Mouse (Mus musculus): ENCODE data around the gene Nudt2.
"Not testable (repeated sequence)": the region's sequence is repeated elsewhere in the genome, so short reads cannot be mapped to it uniquely, and the experiment has no call there.

Gene Nudt2

GRCm38 (mm10) chr4:41464345-41465286 lies at the start of gene Nudt2, which contains the start of gene Kif24:
Gene Nudt2 (plus strand): TSS chr4:41465151.
Gene Kif24 (minus strand): TSS chr4:41464887.
- peak; percentile 100 for DNase-seq

GRCm38 (mm10) chr4:41416966-41417365 lies 48.0 kb upstream of the Nudt2 start:
- no peak for DNase-seq

- no peak for DNase-seq
These were observed 26.0 kb upstream of the Nudt2 start for GRCm38 (mm10) chr4:41438931-41439330.

- no peak for DNase-seq
These were observed 22.1 kb upstream of the Nudt2 start for GRCm38 (mm10) chr4:41442790-41443302.

GRCm38 (mm10) chr4:41447595-41447994 lies 17.4 kb upstream of the Nudt2 start:
- DNase-seq, result no peak

GRCm38 (mm10) chr4:41460690-41461089 lies 4.3 kb upstream of the Nudt2 start:
- DNase-seq, result no peak

GRCm38 (mm10) chr4:41463051-41463738 lies 1.8 kb upstream of the Nudt2 start:
- DNase-seq, result not testable (repeated sequence)

- DNase-seq, result no peak
These were observed 325 bp downstream of the Nudt2 start for GRCm38 (mm10) chr4:41465287-41465665.

GRCm38 (mm10) chr4:41468396-41469080 lies 3.6 kb downstream of the Nudt2 start:
- DNase-seq, result peak; percentile 79

- DNase-seq, result no peak
These were observed 4.2 kb downstream of the Nudt2 start for GRCm38 (mm10) chr4:41469199-41469598.

GRCm38 (mm10) chr4:41470051-41470683 lies 5.2 kb downstream of the Nudt2 start:
- DNase-seq, result no peak

- DNase-seq, result peak; percentile 25
These were observed 5.9 kb downstream of the Nudt2 start for GRCm38 (mm10) chr4:41470684-41471383.

- no peak for DNase-seq
These were observed 6.4 kb downstream of the Nudt2 start for GRCm38 (mm10) chr4:41471384-41471689.

- DNase-seq, result no peak
These were observed 12.8 kb downstream of the Nudt2 start for GRCm38 (mm10) chr4:41477648-41478160.

- DNase-seq, result no peak
These were observed 14.0 kb downstream of the Nudt2 start for GRCm38 (mm10) chr4:41478751-41479455.

GRCm38 (mm10) chr4:41479456-41479804 lies 14.5 kb downstream of the Nudt2 start:
- DNase-seq, result peak; percentile 59

GRCm38 (mm10) chr4:41480254-41480653 lies 15.3 kb downstream of the Nudt2 start:
- peak; percentile 52 for DNase-seq

GRCm38 (mm10) chr4:41481601-41482017 lies 16.7 kb downstream of the Nudt2 start:
- peak; percentile 80 for DNase-seq

GRCm38 (mm10) chr4:41492951-41493350 lies 28.0 kb downstream of the Nudt2 start:
- no peak for DNase-seq

- DNase-seq, result peak; percentile 78
These were observed 28.6 kb downstream of the Nudt2 start for GRCm38 (mm10) chr4:41493464-41494116.

- DNase-seq, result no peak
These were observed 29.4 kb downstream of the Nudt2 start for GRCm38 (mm10) chr4:41494378-41494777.

All from lung, postnatal 36 days (tissue).